Mouse (Mus musculus): ENCODE results near the gene Coa3. TPM values are rescaled to one million over a fixed set of nuclear protein-coding genes. Genes with fewer than 3 reads are reported as not detected.

Gene Coa3
- polyA plus RNA-seq, 1 experiment from 2014 or later = 190 TPM

DNA sequence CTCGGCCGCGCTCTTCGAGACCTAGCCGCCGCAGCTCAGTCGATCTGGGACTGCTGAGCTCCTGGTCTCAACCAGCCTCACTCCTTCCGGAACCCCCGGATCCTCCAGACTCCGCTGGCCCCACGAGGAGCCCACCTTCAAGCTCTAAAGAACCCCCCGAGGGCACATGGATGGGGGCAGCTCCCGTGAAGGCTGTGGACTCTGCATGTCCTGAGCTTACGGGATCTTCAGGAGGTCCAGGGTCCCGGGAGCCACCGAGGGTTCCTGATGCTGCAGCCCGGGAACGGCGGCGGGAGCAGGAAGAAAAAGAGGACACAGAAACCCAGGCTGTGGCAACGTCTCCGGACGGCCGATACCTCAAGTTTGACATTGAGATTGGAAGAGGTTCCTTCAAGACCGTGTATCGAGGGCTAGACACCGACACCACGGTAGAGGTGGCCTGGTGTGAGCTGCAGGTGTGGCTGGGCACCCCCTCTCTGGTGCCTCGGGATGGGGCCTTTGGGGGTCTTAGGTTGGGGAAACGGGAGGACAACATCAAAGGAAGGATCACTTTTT is 18.0 kb downstream of the Coa3 start:
- no peak for ATAC-seq (ENCODE audit: insufficient read depth)
- H3K9me3 ChIP-seq (ENCODE audit: low read depth, low read length) = no peaks in the 10 kb centered on the region

DNA sequence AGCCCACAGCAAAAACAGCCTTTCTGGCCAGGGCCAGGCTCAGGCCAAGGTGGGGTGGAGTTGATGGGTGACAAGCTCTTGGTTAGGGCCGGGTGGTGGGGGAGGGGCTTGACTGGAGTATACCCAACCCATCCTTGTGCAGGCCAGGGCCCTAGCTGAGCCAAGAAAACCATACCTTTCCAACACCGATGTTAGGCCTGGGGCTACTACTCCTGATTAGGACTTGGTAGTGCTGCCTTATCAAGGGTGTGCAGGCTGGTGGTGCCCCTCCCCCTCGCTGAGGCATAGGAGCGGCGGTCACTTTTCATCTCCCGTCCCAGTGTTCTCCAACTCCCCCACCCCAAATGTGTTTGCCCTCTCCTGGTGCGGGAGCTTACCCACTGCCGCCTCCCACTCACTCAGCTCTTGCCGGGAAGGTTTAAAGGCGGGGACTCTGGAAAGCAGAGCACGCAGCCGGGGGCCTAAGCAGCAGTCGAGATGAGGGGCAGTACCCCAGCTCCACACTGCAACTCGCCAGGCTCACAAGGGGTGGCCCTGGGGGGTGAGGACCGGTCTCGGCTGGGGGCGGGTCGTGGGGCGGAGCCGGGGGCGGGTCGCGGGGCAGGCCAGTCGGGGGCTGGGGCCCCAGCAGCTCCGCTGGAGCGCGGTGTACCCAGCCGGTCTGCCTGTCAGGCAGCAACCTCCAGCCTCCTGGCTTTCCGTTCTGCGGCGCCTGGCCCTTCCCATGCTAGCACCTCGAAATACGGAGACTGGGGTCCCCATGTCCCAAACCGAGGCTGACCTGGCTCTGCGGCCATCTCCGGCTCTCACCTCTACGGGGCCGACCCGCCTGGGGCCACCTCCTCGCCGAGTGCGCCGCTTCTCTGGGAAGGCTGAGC is 18.7 kb downstream of the Coa3 start, which contains the start of gene Wnk4:
Gene Wnk4 (plus strand): TSS at position 620 of the 878 bp plus-strand sequence.
- H3K9ac ChIP-seq = peak within 1 kb of the TSS; percentile 69
- no peaks in the 10 kb centered on the region for H3K9me3 ChIP-seq (ENCODE audit: low read depth, low read length)
- peak within 1 kb of the TSS; percentile 80 for H3K27ac ChIP-seq (ENCODE audit: low read depth)
- peaks cover 35% of the 10 kb centered on the region for H3K27me3 ChIP-seq (ENCODE audit: insufficient read depth, low read length)
- peaks cover 20% of the 10 kb centered on the region for H3K4me1 ChIP-seq (ENCODE audit: insufficient read depth)
- H3K4me2 ChIP-seq = peak within 1 kb of the TSS; percentile 100
- peaks cover 18% of the 10 kb centered on the region for H3K36me3 ChIP-seq (ENCODE audit: insufficient read depth)
- DNase-seq (peak; percentile 81), ATAC-seq (ENCODE audit: insufficient read depth) (peak; percentile 88)
- peak within 1 kb of the TSS; percentile 57 for H3K4me3 ChIP-seq (ENCODE audit: low read depth, low read length)
- under 1% methylated on average over 43 of the region's 43 CpGs for WGBS
- no peak for TF ChIP-seq CTCF (IDR thresholded peaks at IDR 0.05; ENCODE audit: low read depth)

More for the DNA sequence above, 18.0 kb downstream of the Coa3 start:
- Histone ChIP-seq H3K4me1 (ENCODE audit: insufficient read depth) (peaks cover 25% of the 10 kb centered on the region), H3K4me3 (ENCODE audit: low read depth, low read length) (peak overlapping the region; percentile 57), H3K27me3 (ENCODE audit: insufficient read depth, low read length) (peaks cover 38% of the 10 kb centered on the region), H3K27ac (ENCODE audit: low read depth) (peak overlapping the region; percentile 80), H3K36me3 (ENCODE audit: insufficient read depth) (peaks cover 18% of the 10 kb centered on the region), H3K4me2 (peak overlapping the region; percentile 100), H3K9ac (peak overlapping the region; percentile 69)
- DNase-seq = peak; percentile 34
- under 1% methylated on average over 30 of the region's 30 CpGs for WGBS
- no peak for TF ChIP-seq CTCF (IDR thresholded peaks at IDR 0.05; ENCODE audit: low read depth)

DNA sequence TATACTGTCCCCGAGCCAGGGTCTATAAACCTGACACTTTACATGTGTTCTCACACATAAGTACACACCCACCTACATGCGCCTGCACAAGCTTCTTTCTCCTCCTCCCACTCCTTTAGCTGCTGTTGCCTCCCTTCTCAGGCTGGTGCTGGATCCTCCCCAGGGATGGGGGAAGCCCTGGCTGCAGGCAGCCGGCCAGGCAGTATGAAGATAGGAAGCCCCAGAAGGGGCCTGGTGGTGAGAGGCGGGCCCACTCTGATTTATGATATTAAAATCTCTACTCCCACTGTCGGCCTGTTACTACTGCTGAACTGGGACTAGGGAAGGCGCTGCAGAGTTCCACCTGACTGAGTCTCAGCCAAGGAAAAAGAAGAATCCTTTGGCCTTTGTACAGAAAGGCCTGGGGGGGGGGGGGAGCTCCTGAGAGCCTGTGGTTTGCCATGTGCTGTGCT is 19.6 kb downstream of the Coa3 start:
- Histone ChIP-seq H3K36me3 (ENCODE audit: insufficient read depth) (peaks cover 18% of the 10 kb centered on the region), H3K27ac (ENCODE audit: low read depth) (peak overlapping the region; percentile 80), H3K4me2 (peak overlapping the region; percentile 100), H3K9me3 (ENCODE audit: low read depth, low read length) (no peaks in the 10 kb centered on the region), H3K27me3 (ENCODE audit: insufficient read depth, low read length) (peaks cover 27% of the 10 kb centered on the region), H3K4me3 (ENCODE audit: low read depth, low read length) (peak overlapping the region; percentile 57), H3K9ac (peak overlapping the region; percentile 69; the same call in 1 of the 2 replicates), H3K4me1 (ENCODE audit: insufficient read depth) (peaks cover 17% of the 10 kb centered on the region)
- TF ChIP-seq CTCF (IDR thresholded peaks at IDR 0.05; ENCODE audit: low read depth) = no peak
- ATAC-seq (ENCODE audit: insufficient read depth) (peak; percentile 48), DNase-seq (peak; percentile 83)
- 18% methylated on average over 6 of the region's 6 CpGs for WGBS

GRCm38 (mm10) chr11:101255826-101256775 is 22.8 kb downstream of the Coa3 start:
- H3K27ac ChIP-seq (ENCODE audit: low read depth) = no peak overlapping the region
- peaks cover 17% of the 10 kb centered on the region for H3K4me1 ChIP-seq (ENCODE audit: insufficient read depth)
- DNase-seq (no peak), ATAC-seq (ENCODE audit: insufficient read depth) (no peak)
- no peak for TF ChIP-seq CTCF (IDR thresholded peaks at IDR 0.05; ENCODE audit: low read depth)
- peaks cover 18% of the 10 kb centered on the region for H3K36me3 ChIP-seq (ENCODE audit: insufficient read depth)
- H3K4me3 ChIP-seq (ENCODE audit: low read depth, low read length) = no peak overlapping the region
- no peaks in the 10 kb centered on the region for H3K27me3 ChIP-seq (ENCODE audit: insufficient read depth, low read length)
- 85% methylated on average over 13 of the region's 13 CpGs for WGBS
- H3K4me2 ChIP-seq = no peak overlapping the region
- no peak overlapping the region for H3K9ac ChIP-seq
- no peaks in the 10 kb centered on the region for H3K9me3 ChIP-seq (ENCODE audit: low read depth, low read length)

- peak within 1 kb of the TSS; percentile 92 for H3K27ac ChIP-seq (ENCODE audit: low read depth)
- peak within 1 kb of the TSS; percentile 87 for H3K4me3 ChIP-seq (ENCODE audit: low read depth, low read length)
- H3K9ac ChIP-seq = peak within 1 kb of the TSS; percentile 92
- no peaks in the 10 kb centered on the region for H3K9me3 ChIP-seq (ENCODE audit: low read depth, low read length)
- no peaks in the 10 kb centered on the region for H3K27me3 ChIP-seq (ENCODE audit: insufficient read depth, low read length)
- TF ChIP-seq CTCF (IDR thresholded peaks at IDR 0.05; ENCODE audit: low read depth) = peak; percentile 38
- peaks cover 5% of the 10 kb centered on the region; the same call in 1 of the 2 replicates for H3K4me1 ChIP-seq (ENCODE audit: insufficient read depth)
- DNase-seq (peak; percentile 93), ATAC-seq (ENCODE audit: insufficient read depth) (peak; percentile 90)
- peaks cover 18% of the 10 kb centered on the region for H3K36me3 ChIP-seq (ENCODE audit: insufficient read depth)
- under 1% methylated on average over 40 of the region's 40 CpGs for WGBS
- peak within 1 kb of the TSS; percentile 90 for H3K4me2 ChIP-seq
Measured at GRCm38 (mm10) chr11:101253613-101254389, 25.1 kb downstream of the Coa3 start, which contains the start of gene Vps25. Gene Vps25, plus strand, starts transcription at chr11:101253707.

GRCm38 (mm10) chr11:101252941-101253340 is 26.0 kb downstream of the Coa3 start:
- DNase-seq (peak; percentile 23), ATAC-seq (ENCODE audit: insufficient read depth) (no peak; the same call in 1 of the 2 replicates)
- Histone ChIP-seq H3K36me3 (ENCODE audit: insufficient read depth) (peaks cover 11% of the 10 kb centered on the region), H3K4me3 (ENCODE audit: low read depth, low read length) (peak overlapping the region; percentile 87), H3K4me2 (peak overlapping the region; percentile 90), H3K4me1 (ENCODE audit: insufficient read depth) (peaks cover 3% of the 10 kb centered on the region; the same call in 1 of the 2 replicates), H3K27me3 (ENCODE audit: insufficient read depth, low read length) (no peaks in the 10 kb centered on the region), H3K9ac (peak overlapping the region; percentile 92), H3K27ac (ENCODE audit: low read depth) (peak overlapping the region; percentile 92), H3K9me3 (ENCODE audit: low read depth, low read length) (no peaks in the 10 kb centered on the region)
- 7% methylated on average over 7 of the region's 7 CpGs for WGBS
- TF ChIP-seq CTCF (IDR thresholded peaks at IDR 0.05; ENCODE audit: low read depth) = no peak

All from lung, embryonic 14.5 days (tissue).